Mouse (Mus musculus): Measurements from ENCODE around the gene Lce1b.
"Not testable (repeated sequence)": the region's sequence is repeated elsewhere in the genome, so short reads cannot be mapped to it uniquely, and the experiment has no call there.

Gene Lce1b

GRCm38 (mm10) chr3:92656826-92657225, at the start of gene Lce1b:
Gene Lce1b, minus strand, starts transcription at chr3:92656926.
- in situ Hi-C loops (cut with MseI, MboI): no loop called here

- in situ Hi-C loops (cut with MseI, MboI): no loop called here
Measured at GRCm38 (mm10) chr3:92694613-92695012, 37.9 kb upstream of the Lce1b start.

- in situ Hi-C loops (cut with MseI, MboI): no loop called here
Measured at GRCm38 (mm10) chr3:92691688-92692087, 35.0 kb upstream of the Lce1b start.

GRCm38 (mm10) chr3:92689154-92689553, 32.4 kb upstream of the Lce1b start:
- in situ Hi-C loops (cut with MseI, MboI): not testable (repeated sequence)

GRCm38 (mm10) chr3:92687110-92687509, 30.4 kb upstream of the Lce1b start, which contains the start of gene Lce1d:
Gene Lce1d, minus strand, starts transcription at chr3:92687210.
- in situ Hi-C loops (cut with MseI, MboI): no loop called here

GRCm38 (mm10) chr3:92678947-92679346, 22.2 kb upstream of the Lce1b start, which contains the start of gene Lce1c:
Gene Lce1c, plus strand, starts transcription at chr3:92679247.
- in situ Hi-C loops (cut with MseI, MboI): no loop called here

- in situ Hi-C loops (cut with MseI, MboI): no loop called here
Measured at GRCm38 (mm10) chr3:92670215-92670614, 13.5 kb upstream of the Lce1b start, which contains the start of gene Lce1a2. Gene Lce1a2, minus strand, starts transcription at chr3:92670315.

- in situ Hi-C loops (cut with MseI, MboI): no loop called here
Measured at GRCm38 (mm10) chr3:92648207-92648606, 8.5 kb downstream of the Lce1b start, which contains the start of gene Lce1a1. Gene Lce1a1, minus strand, starts transcription at chr3:92648307.

GRCm38 (mm10) chr3:92639854-92640253, 16.9 kb downstream of the Lce1b start:
- in situ Hi-C loops (cut with MseI, MboI): no loop called here

- in situ Hi-C loops (cut with MseI, MboI): no loop called here
Measured at GRCm38 (mm10) chr3:92638653-92638991, 18.1 kb downstream of the Lce1b start.

- in situ Hi-C loops (cut with MseI, MboI): no loop called here
Measured at GRCm38 (mm10) chr3:92637745-92638652, 18.7 kb downstream of the Lce1b start.

GRCm38 (mm10) chr3:92621560-92621959, 35.2 kb downstream of the Lce1b start, which contains the start of gene Lce6a:
Gene Lce6a, minus strand, starts transcription at chr3:92621660.
- in situ Hi-C loops (cut with MseI, MboI): no loop called here

- in situ Hi-C loops (cut with MseI, MboI): no loop called here
Measured at GRCm38 (mm10) chr3:92609804-92610203, 46.9 kb downstream of the Lce1b start.

GRCm38 (mm10) chr3:92607392-92607791, 49.3 kb downstream of the Lce1b start, which contains the start of gene 2210017I01Rik:
Gene 2210017I01Rik, minus strand, starts transcription at chr3:92607492.
- in situ Hi-C loops (cut with MseI, MboI): no loop called here
